Mouse (Mus musculus): ENCODE results near the gene Agxt. TPM values are rescaled to one million over a fixed set of nuclear protein-coding genes. Genes with fewer than 3 reads are reported as not detected.

Gene Agxt
- total RNA-seq, 2 experiments from 2014 or later: not detected

GRCm38 (mm10) chr1:93176525-93177332 is 41.7 kb downstream of the Agxt start:
- DNase-seq (ENCODE audit: extremely low spot score in 1 of 2, low spot score in 2 of 2): peak; percentile 22 to 80
- intact Hi-C loops (cut with DNase I): loop anchor here (10.0 kb wide), 1 partner anchor 168 kb away; the partner anchor contains the start of genes Pask and Ppp1r7

GRCm38 (mm10) chr1:93182281-93182680 is 47.2 kb downstream of the Agxt start:
- intact Hi-C loops (cut with DNase I): no loop called here
- DNase-seq (ENCODE audit: extremely low spot score in 1 of 2, low spot score in 2 of 2): no peak

- DNase-seq (ENCODE audit: extremely low spot score in 1 of 2, low spot score in 2 of 2): no peak
- intact Hi-C loops (cut with DNase I): no loop called here
Measured at GRCm38 (mm10) chr1:93184071-93184828, 49.2 kb downstream of the Agxt start.

GRCm38 (mm10) chr1:93190726-93191305 is 55.8 kb downstream of the Agxt start:
- DNase-seq (ENCODE audit: extremely low spot score in 1 of 2, low spot score in 2 of 2): no peak
- intact Hi-C loops (cut with DNase I): no loop called here

DNA sequence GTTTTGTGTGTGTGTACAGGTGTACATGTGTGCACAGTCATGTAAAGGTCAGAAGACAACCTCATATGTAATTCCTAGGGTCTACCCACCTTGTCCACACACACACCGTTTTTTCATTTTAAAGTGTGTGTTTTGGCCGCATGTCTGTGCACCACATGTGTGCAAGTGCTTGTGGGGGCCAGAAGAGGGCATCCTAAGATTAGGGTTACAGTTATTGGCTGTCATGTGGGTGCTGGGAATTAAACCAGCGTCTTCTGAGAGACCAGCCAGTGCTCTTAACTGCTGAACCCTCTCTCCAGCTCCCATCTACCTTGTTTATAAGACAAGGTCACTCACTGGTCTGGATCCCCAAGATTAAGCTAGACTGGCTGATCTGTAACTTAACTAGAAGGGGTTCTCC is 59.9 kb downstream of the Agxt start:
- DNase-seq (ENCODE audit: extremely low spot score in 1 of 2, low spot score in 2 of 2): no peak
- intact Hi-C loops (cut with DNase I): no loop called here

Other genes with a start within 250 kb of the Agxt start
- under 1 TPM in 1 of 2 experiments, not detected in 1; 0.17 TPM for gene Ankmy1, start 232.3 kb upstream of the Agxt start, total RNA-seq (2021)
- gene Dusp28, start 228.3 kb upstream of the Agxt start, total RNA-seq (2021): 1 to 10 TPM; 7.1 to 7.2 TPM
- 10 to 100 TPM; 41.5 to 41.7 TPM for gene Rnpepl1, start 224.5 kb upstream of the Agxt start, total RNA-seq (2021)
- 10 to 100 TPM; 50.3 to 51.0 TPM for gene Capn10, start 200.9 kb upstream of the Agxt start, total RNA-seq (2021)
- under 1 TPM; 0.11 to 0.22 TPM for gene Gpr35, start 184.4 kb upstream of the Agxt start, total RNA-seq (2021)
- gene Aqp12, start 128.9 kb upstream of the Agxt start, total RNA-seq (2021): not detected
- 100 to 1,000 TPM; 908 to 919 TPM for gene Kif1a, start 33.3 kb upstream of the Agxt start, total RNA-seq (2021)
- gene 2310007B03Rik, start 25.7 kb downstream of the Agxt start, total RNA-seq (2021): not detected
- under 1 TPM; 0.16 to 0.17 TPM for gene Crocc2, start 33.5 kb downstream of the Agxt start, total RNA-seq (2021)
- 1 to 10 TPM; 6.5 to 7.2 TPM for gene Sned1, start 100.6 kb downstream of the Agxt start, total RNA-seq (2021)
- 10 to 100 TPM; 18.9 to 20.0 TPM for gene Mterf4, start 170.7 kb downstream of the Agxt start, total RNA-seq (2021)
- gene Ppp1r7, start 207.6 kb downstream of the Agxt start, total RNA-seq (2021): 10 to 100 TPM; 89.0 to 98.1 TPM
- 1 to 10 TPM; 6.3 to 7.9 TPM for gene Pask, start 208.2 kb downstream of the Agxt start, total RNA-seq (2021)
- gene Ano7, start 238.7 kb downstream of the Agxt start, total RNA-seq (2021): under 1 TPM; 0.16 to 0.49 TPM

Measured in left cerebral cortex, postnatal 10 days (tissue).